Mouse (Mus musculus) thymus, adult 2 months (tissue): ENCODE results near the gene Cd5. TPM values are rescaled to one million over a fixed set of nuclear protein-coding genes. Genes with fewer than 3 reads are reported as not detected.

Experiments used
- DNase-seq: peaks from one replicate; pipeline ENCODE4 v3.0.0; 2021
- H3K27ac ChIP-seq: fragments of 200-500 bp; 2 replicates; pipeline ENCODE4 v1.5.1; 2012; ENCODE audit warnings: low read length, control low read depth; ENCODE audit not compliant: control insufficient read depth, insufficient read depth
- H3K27me3 ChIP-seq: fragments of 200-500 bp; 2 replicates; pipeline ENCODE4 v1.6.1; 2012; ENCODE audit warnings: mild to moderate bottlenecking, low read length, moderate library complexity, mixed read lengths; ENCODE audit not compliant: control insufficient read depth, insufficient read depth
- H3K36me3 ChIP-seq: fragments of 200-500 bp; 2 replicates; pipeline ENCODE4 v1.6.1; 2012; ENCODE audit warnings: mild to moderate bottlenecking, low read length, moderate library complexity; ENCODE audit not compliant: control insufficient read depth, insufficient read depth
- H3K4me1 ChIP-seq: fragments of 200-500 bp; replicated peaks from 2 replicates; pipeline ENCODE4 v1.6.1; 2012; ENCODE audit warnings: low read length; ENCODE audit not compliant: control insufficient read depth, insufficient read depth
- H3K4me3 ChIP-seq: fragments of 200-500 bp; 2 replicates; pipeline ENCODE4 v1.5.1; 2012; ENCODE audit warnings: mild to moderate bottlenecking, low read length, control low read depth, moderate library complexity; ENCODE audit not compliant: control insufficient read depth, insufficient read depth
- CTCF ChIP-seq: fragments of 200-500 bp; IDR thresholded peaks from 2 replicates; pipeline ENCODE4 v1.5.1; 2012; ENCODE audit warnings: mild to moderate bottlenecking, control low read depth, low read length, moderate library complexity, borderline replicate concordance; ENCODE audit not compliant: control insufficient read depth, poor library complexity, insufficient read depth; ENCODE audit errors: extremely low read depth
- POLR2A ChIP-seq: fragments of 200-500 bp; IDR thresholded peaks from 2 replicates; pipeline ENCODE4 v1.6.1; 2012; ENCODE audit warnings: mild to moderate bottlenecking, low read length, control low read depth, moderate library complexity; ENCODE audit not compliant: control insufficient read depth, poor library complexity, insufficient read depth; ENCODE audit errors: extremely low read depth
- WGBS: fragments of 180-500 bp; shearing (Covaris S2); methylation state at CpG from one replicate; pipeline ENCODE4 v1.1.7; 2018; 5-methylcytosine and 5-hydroxymethylcytosine counted together
- polyA plus RNA-seq: library from polyadenylated mRNA; depleted of rRNA; stranded (reverse); fragments of >200 nt; gene quantifications from 2 replicates; pipeline ENCODE4 v1.2.3, GENCODE M21; 2012

Gene Cd5
- polyA plus RNA-seq, 1 experiment: 282 TPM

DNA sequence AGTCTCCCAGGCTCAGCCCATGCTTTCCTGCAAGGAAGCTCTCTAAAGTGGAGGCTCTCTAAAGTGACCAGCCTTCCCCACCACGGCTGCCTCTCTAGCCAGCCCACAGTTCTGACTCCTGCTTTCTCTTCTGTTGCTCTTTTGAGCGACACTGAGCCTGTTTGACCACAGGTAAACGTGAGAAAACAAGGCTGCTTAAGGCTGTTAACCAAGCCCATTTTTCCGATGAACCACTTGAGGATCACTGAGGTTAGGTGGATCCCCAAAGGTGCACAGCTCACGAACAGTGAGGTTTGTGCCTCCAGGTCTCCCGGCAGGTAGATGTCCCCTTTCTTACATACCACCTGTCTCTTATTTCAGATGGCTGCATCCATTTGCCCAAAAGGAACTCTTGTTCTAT is 3.3 kb upstream of the Cd5 start:
- H3K27ac ChIP-seq: 0 out of 2 replicates have a peak overlapping the region, but pooled peaks have one; percentile 12

DNA sequence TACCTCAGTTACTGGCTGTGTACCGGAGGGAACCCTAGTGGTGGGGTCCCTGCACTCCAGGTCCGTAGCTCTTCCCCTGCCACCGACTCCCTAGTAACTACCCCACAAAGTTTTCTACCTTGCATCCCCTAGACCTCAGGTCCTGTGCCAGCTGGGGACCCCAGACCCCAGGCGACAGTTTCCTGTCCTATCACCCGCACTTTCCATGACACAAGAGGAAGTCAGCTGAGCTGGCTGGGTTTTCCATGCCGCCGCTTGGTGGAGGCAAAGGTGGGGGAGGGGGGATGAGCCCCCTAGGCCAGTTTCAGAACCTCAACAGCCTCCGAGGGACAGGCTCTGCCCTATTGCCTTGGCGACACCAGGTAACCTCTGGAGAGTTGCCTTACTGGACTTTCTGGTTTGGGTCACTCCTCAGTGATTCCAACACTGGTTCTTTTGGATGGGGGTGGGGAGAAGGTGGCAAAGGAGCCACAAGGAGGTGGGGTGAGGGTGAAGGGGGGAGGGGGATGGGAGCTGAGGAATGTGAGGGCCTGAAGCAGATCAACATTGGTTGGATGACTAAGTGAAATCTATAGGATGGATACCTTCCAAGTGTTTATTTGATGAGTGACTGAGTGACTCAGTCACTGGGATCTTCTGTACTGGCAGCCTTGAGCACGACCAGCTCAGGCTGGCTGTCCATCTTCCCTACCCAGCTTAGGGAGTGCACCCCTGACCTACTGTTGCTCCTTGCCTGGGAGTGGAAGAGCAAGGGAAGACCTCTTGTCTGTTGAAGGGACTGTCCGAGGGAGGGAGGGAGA is 2.0 kb upstream of the Cd5 start:
- H3K27ac ChIP-seq: peak overlapping the region; percentile 40; the same call in 1 of the 2 replicates
- WGBS: 18% methylated on average over 11 of the region's 11 CpGs
- peak overlapping the region; percentile 23 for H3K4me3 ChIP-seq
- no peaks in the 10 kb centered on the region for H3K27me3 ChIP-seq
- H3K36me3 ChIP-seq: 0 out of 2 replicates have a peak, but pooled peaks cover 3% of the 10 kb centered on the region
- TF ChIP-seq POLR2A (0 out of 2 replicates have a peak, but pooled peaks have one; percentile 19), CTCF (peak; percentile 67; the same call in 1 of the 2 replicates)
- DNase-seq: peak; percentile 81
- peaks cover 60% of the 10 kb centered on the region for H3K4me1 ChIP-seq

More for the DNA sequence above, 3.3 kb upstream of the Cd5 start:
- Histone ChIP-seq H3K4me3 (no peak overlapping the region), H3K36me3 (no peaks in the 10 kb centered on the region), H3K4me1 (peaks cover 52% of the 10 kb centered on the region), H3K27me3 (no peaks in the 10 kb centered on the region)
- WGBS: 78% methylated on average over 6 of the region's 6 CpGs
- TF ChIP-seq CTCF (no peak), POLR2A (no peak)
- peak; percentile 2 for DNase-seq

DNA sequence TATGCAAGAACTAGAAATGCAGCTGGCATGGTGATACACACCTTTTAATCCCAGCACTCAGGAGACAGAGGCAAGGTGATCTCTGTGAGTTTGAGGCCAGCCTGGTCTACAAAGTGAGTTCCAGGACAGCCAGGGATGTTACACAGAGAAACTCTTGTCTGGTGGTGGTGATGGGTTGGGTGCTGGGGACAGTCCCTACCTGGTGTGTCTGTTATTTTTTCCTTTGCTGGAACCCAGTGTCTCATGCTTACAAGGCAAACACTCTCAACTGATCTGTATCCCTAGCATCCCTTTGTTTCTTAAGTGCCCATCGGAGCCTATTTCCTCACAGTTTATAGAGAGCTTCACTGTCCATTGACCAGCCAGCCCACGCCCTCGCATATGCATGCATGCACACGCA is 1.1 kb upstream of the Cd5 start:
- H3K27ac ChIP-seq: peak overlapping the region; percentile 33
- peaks cover 63% of the 10 kb centered on the region for H3K4me1 ChIP-seq
- 92% methylated on average over 4 of the region's 4 CpGs for WGBS

DNA sequence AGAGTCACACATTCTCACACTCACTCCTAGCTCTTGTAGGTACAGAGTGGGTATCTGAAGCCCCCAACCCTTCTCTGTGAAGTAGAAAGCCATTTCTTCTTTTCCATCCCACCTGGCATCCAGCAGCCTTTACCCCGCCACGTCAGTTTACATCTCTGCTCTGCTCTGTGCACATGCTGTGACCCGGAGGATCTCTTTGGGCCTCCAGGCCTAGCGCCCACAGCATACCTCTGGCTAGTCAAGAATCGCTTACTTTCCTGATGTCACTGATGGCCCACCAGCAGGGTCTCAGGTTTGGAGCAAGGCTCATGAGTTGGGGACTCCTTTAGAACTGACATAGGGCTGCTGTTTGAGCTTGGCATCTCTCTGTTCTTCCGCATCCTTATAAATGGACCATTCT is 764 bp downstream of the Cd5 start:
- Histone ChIP-seq H3K27me3 (no peaks in the 10 kb centered on the region), H3K27ac (peak overlapping the region; percentile 82), H3K4me3 (peak overlapping the region; percentile 72), H3K4me1 (peaks cover 77% of the 10 kb centered on the region), H3K36me3 (peaks cover 28% of the 10 kb centered on the region; the same call in 1 of the 2 replicates)
- WGBS: 78% methylated on average over 6 of the region's 6 CpGs
- DNase-seq: no peak
- TF ChIP-seq POLR2A: no peak
- no peak for TF ChIP-seq CTCF

More for the DNA sequence above, 1.1 kb upstream of the Cd5 start:
- Histone ChIP-seq H3K27me3 (no peaks in the 10 kb centered on the region), H3K4me3 (no peak overlapping the region), H3K36me3 (peaks cover 10% of the 10 kb centered on the region; the same call in 1 of the 2 replicates)
- TF ChIP-seq CTCF (no peak), POLR2A (no peak)
- DNase-seq: no peak

DNA sequence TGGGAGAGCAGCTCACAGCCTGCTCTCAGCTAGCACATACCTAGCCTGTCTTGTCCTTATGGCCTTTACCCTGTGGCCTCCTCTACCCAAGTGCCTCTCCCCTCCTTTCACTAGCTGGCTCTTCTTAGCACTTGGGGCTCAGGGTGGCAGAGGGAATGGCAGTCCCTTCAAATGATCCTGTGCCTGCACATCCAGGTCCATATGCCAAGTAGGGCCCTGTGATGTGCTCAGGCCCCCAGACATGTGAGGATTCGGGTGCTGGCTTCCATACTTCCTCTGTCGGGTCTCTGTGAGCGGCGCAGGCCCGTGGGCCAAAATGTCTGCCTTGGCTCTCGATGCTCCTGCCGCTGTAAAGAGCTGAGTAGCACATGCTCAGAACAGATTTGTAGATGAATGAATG is 2.9 kb downstream of the Cd5 start:
- WGBS: 96% methylated on average over 7 of the region's 7 CpGs
- peak overlapping the region; percentile 35 for H3K4me3 ChIP-seq
- no peak for DNase-seq
- peak overlapping the region; percentile 19; the same call in 1 of the 2 replicates for H3K27ac ChIP-seq
- H3K36me3 ChIP-seq: peaks cover 28% of the 10 kb centered on the region; the same call in 1 of the 2 replicates
- TF ChIP-seq CTCF: no peak
- H3K4me1 ChIP-seq: peaks cover 69% of the 10 kb centered on the region
- no peaks in the 10 kb centered on the region for H3K27me3 ChIP-seq

DNA sequence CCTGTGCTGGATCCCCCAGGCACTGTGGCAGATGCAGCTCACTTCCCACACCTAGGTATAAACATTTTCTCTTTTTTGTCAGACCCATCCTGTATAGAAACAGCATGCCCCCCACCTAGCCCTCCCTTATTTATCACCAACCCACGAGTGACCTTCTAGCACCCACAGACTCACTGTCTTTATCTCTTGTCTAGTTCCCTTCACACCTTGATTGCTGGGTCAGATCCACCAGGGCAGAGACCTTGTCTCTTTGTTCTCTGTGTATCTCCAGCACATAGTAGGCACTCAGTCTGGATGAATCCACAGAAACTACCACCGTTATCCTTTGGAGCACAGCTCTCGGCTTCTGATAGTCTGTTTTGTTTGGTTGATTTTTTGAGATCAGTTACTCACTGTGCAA is 3.7 kb downstream of the Cd5 start:
- Histone ChIP-seq H3K27ac (no peak overlapping the region), H3K27me3 (no peaks in the 10 kb centered on the region), H3K4me1 (peaks cover 65% of the 10 kb centered on the region), H3K4me3 (no peak overlapping the region; the same call in 1 of the 2 replicates), H3K36me3 (peaks cover 34% of the 10 kb centered on the region; the same call in 1 of the 2 replicates)
- TF ChIP-seq POLR2A: no peak
- TF ChIP-seq CTCF: no peak
- 92% methylated on average over 3 of the region's 3 CpGs for WGBS
- DNase-seq: no peak

DNA sequence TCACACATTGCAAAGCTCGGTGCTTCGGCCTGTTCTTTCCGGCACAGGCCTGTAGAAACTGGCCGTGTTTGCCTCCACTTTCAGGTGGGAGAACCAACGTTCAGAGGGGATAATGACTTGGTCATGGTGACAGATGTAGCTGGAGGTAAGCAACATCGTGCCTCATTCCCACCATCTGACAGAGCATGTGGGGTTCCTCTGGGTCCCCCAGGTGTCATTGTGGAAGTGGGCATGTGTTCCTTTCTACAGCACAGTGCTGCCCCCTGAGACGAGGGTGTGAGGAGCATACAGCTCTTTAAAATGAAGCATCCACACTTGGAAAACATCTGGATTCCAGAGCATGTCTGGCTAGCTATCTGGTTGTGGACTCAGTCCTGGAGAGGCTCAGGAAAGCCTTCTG is 4.2 kb downstream of the Cd5 start:
- no peaks in the 10 kb centered on the region for H3K27me3 ChIP-seq
- no peak overlapping the region; the same call in 1 of the 2 replicates for H3K4me3 ChIP-seq
- peaks cover 39% of the 10 kb centered on the region for H3K36me3 ChIP-seq
- 88% methylated on average over 7 of the region's 7 CpGs for WGBS
- no peak for TF ChIP-seq POLR2A
- no peak for TF ChIP-seq CTCF
- peaks cover 66% of the 10 kb centered on the region for H3K4me1 ChIP-seq
- no peak overlapping the region for H3K27ac ChIP-seq
- DNase-seq: no peak
